Mouse (Mus musculus) cerebellum, postnatal 36 days (tissue): ENCODE measurements around the gene Calml4.
A peak's percentile ranks its signal among the peaks of the same experiment; 100 is the strongest.
"Not testable (repeated sequence)": the region's sequence is repeated elsewhere in the genome, so short reads cannot be mapped to it uniquely, and the experiment has no call there.

Experiments used
- DNase-seq, 2 experiments: peaks; one replicate each; pipeline ENCODE4 v3.0.0; 2021 to 2022; ENCODE audit warnings: mixed read lengths in 2 of 2

Calml4 gene

GRCm38 (mm10) chr9:62835705-62836446, 22.0 kb upstream of the Calml4 start:
- DNase-seq = no peak

DNA sequence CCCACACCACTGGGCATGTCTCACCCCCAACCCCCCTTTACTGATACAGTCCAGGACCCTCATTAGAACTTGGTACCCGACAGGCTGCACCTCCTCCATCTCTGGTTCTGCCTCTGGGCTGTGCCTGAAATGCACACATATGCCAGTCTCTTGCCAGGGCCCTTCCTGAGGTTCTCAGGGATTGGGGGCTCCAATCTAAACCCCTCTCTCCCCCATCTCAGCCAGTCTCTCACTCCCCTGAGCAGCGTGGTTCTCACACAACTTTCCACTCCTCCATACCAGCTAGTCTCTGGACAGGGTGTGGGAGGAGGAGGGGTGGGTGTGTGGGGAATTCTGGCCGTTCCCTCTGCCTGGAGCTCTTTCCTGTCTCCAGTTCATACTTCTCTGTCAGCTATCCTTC, 20.3 kb upstream of the Calml4 start:
- DNase-seq = no peak

DNA sequence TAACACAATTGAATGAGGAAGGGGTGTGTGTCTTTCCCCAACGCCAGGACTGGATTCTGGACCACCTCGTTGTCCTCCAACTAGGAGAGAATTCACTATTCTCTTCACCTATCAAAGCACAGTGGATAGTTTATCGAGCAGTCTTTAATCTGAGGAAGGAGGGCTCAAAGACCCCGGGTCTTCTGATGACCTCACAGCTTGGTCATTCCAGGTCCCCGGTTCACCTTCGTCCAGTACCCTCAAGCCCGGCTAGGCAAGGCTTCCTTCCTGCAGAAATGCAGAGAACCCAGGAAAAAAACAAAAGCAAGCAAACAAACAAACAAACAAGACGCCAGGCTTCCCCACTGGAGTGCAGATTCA, 19.8 kb upstream of the Calml4 start:
- no peak for DNase-seq

DNA sequence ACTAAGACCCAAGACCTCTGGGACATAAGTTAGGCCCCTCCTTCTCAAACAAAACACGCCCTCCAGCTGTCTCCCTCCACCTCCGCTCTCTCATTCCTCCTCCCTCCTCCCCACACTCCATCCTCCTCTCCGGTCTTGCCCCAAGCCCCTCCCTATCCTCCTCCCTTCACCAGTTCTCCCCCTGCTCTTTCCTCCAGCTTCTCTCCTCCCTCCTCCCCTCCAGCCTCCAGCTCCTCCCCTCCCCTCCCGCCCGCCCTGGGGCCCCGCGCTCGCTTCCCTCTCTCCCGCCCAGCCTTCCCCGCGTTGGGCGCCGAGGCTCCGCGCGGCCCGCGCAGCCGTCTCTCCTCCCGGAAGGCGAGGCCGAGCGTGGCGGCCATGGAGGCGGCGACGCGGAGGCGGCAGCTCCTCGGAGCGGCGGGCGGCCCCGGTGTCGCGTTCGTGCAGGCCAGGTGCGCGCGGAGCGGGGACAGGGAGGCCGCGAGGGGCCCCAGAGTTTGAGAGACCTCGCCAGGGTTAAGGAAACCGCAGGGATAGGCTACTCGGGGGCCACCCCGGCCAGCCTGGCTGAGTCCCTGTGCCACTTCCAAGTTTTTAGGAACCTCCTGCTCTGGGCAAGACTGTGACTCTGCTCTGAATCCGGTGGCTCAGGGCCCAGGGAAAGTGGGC, 19.2 kb upstream of the Calml4 start, which contains the start of gene Cln6:
Gene Cln6 (plus strand): TSS at position 280 of the 666 bp plus-strand sequence.
- DNase-seq = peak; percentile 64 to 73

GRCm38 (mm10) chr9:62839172-62839770, 18.6 kb upstream of the Calml4 start:
- peak; percentile 18 to 34 for DNase-seq

- DNase-seq = no peak
These were observed 14.4 kb upstream of the Calml4 start for GRCm38 (mm10) chr9:62843356-62844024.

GRCm38 (mm10) chr9:62844461-62844860, 13.4 kb upstream of the Calml4 start:
- no peak for DNase-seq

- DNase-seq = peak; percentile 87 to 90
These were observed 10.2 kb upstream of the Calml4 start for GRCm38 (mm10) chr9:62847694-62848093.

GRCm38 (mm10) chr9:62848641-62849040, 9.2 kb upstream of the Calml4 start:
- DNase-seq = no peak

DNA sequence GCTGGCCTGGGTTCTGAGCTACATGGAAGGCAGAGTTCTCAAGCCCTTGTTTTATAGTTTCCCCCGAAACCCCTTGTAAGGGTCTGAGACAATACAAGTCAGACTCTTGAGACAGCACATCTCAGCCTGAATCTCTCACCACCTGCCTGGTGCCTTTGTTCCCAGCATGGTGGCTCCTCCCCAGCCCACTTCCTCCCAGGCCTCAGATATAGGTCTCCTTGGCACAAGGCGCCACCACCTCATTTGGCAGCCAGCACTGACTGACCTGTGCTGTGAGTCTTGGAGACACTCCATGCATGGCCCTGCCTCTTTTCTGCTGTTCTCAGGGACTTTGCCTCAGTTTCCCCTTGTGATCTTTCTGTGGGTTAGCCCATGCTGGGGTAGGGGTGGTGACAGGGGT, 6.3 kb upstream of the Calml4 start:
- no peak for DNase-seq

DNA sequence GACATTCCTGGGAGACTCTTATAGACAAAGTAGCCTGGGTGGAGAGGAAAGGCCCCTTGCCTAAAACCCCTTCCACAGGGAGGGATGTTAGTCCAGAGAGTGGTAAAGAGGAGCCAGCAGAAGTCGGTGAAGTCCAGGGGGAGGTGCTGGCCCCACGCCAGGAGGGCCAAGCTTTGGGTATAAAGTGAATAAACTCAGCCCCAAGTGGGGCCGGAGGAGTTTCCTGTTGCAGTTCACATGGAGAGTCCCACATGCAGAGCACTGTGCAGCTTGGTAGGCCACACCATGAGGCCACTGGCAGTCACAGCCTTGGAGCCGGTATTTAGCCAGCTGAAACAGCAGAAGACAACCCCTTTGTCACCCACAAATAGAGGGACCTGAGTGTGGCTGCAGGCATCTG, 3.4 kb upstream of the Calml4 start:
- DNase-seq = no peak

DNA sequence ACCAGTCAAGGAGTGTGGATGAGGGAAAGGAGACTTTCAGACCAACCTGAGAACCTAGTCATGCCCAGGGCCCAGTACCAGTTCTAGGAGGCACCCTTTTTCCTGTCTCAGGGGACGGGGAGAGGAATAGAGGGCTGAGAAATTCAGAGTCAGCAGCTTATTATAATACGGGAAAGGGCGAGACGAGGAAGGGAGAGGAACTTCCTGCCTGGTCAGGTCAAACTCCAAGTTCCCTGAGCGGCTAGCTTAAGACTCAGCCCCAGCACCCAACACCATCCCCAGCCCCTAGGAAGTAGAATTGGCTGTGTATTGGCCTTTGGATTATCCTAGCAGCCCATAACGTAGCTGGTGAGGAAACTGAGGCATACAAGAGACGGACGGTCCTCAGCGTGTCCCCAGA, 664 bp upstream of the Calml4 start:
- no peak for DNase-seq

DNA sequence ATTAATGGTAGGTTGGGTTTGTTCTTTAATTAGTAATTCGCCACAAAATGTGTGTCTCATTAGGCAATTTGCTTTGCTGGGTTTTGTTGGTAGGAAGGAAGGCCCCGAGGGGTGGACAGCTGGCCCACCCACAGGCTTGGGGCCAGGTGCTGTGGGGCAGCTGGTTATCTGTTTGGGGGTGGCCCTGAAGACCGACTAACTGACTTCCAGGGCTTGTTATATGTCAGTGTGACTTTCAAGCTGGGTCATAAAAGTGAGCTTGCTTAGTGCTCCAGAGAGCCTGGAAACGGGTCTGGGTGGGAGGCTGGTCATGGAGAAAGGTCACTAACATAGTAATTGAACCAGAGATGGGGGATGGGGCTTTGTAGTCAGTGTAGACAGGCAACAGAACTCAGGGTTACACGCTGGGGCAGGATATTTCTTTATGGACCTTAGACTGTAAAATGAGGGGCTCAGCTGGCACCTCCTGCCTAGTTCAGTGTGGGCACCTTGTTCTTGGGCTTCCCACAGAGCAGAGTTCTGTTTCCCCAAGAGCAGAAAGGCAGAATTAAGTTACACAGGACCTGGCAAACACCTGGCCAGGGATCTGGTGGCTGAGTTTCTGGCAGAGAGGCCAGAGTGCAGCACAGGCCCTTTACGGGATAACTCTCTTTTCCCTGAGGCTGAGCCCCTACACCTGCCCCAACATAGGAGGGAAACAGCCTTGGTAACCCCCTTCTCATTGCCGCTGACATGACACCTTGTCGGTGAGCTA, 563 bp downstream of the Calml4 start:
- DNase-seq = no peak

DNA sequence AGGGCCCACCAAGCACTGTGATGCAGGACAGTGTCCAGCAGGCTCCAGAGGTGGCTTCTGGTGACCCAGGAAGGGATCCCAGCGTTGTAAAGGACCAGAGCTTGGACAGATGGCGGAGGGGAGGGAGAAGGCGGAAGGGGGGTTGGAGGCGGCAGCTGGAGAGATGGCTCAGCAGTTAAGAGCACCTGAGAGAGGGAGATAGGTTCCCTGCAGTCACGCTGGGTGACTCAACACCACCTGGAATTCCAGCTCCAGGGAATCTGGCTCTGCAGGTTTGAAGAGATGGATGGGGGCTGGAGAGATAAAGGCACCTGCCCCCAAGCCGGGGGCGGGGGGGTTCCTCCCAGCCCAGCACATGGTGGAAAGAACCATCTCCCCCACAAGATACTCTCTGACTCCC, 2.2 kb downstream of the Calml4 start:
- DNase-seq = not testable (repeated sequence)

DNA sequence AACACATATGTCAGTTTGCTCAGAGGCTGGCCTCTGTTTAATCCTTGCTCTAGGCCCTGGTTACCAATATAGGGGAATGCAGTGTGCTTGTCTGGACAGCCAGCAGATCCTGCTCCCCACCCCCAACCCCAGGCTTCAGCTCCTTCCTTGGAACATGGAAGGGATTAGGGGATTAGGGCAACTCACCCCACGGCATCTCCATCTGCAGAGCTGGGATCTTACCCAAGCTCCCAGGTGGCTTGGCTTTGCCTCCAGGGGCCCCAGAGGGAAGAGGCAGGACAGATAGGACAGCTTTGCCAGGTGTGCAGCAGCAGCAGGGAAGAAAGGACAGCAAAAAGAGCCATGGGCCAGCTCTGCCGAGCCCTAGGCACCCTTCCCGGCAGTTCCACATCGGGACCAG, 3.0 kb downstream of the Calml4 start:
- DNase-seq = no peak

- not testable (repeated sequence) for DNase-seq
These were observed 11.4 kb downstream of the Calml4 start for GRCm38 (mm10) chr9:62869236-62869635.

DNA sequence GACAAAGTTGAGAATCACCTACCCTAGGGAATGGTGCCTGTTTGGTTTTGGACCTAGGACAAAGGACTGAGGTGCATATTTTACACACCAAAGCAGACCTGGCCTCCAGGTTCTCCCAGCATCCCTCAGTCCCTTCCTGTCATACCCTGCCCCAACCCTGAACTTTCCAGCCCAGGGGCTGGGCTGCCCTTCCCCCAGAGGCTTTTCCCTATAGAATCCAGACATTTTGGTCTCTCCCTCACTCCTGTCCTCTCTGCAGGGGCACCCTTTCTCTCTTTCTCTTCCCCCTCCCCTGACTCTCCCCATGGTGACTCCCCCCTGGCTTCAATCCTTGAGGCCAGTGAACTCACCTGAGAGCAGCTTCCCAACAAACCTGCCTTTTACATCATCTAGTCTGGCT, 12.8 kb downstream of the Calml4 start:
- DNase-seq = no peak

GRCm38 (mm10) chr9:62876966-62877616, 19.2 kb downstream of the Calml4 start:
- no peak for DNase-seq

- no peak for DNase-seq
These were observed 19.9 kb downstream of the Calml4 start for GRCm38 (mm10) chr9:62877825-62878224.

DNA sequence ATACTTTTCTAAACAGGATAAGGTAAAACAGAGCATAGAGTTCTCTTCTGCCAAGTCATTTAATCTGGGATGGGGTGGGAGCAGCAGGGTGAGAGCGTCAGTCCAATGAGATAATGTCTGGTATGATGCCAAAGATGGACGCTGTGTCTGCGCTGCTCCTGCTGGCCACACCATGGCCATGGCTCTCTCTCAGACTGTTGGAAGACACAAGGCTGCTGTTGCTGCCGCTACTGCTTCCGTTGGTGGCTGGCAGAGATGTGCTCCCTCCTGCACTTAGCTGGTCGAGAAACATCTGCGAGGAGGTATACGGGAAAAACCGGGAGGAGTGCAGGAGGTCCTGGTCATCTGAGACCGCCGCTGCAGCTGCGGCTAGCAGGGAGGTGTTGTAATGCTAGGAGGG, 24.0 kb downstream of the Calml4 start:
- peak; percentile 19 to 30 for DNase-seq

DNA sequence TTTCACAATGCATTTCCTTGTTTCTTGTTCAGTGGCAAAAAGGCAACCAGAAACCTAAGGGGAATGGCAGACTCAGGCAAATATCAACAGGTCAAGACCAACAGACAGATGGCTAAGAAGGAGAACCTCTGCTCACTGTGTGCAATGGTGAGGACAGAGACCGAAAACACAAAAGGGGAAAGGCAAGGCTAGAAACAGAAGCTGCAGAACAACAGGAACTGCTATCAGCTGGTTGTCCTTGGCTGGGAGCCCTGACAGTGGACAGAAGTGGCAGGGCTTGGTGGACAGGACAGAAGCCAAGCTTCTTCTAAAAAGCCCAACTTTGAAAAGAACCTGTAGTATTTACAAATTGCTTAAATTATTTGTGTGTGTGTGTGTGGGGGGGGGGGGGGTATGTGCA, 36.6 kb downstream of the Calml4 start:
- no peak for DNase-seq

GRCm38 (mm10) chr9:62901736-62902135, 43.9 kb downstream of the Calml4 start:
- no peak for DNase-seq
